Mouse (Mus musculus): ENCODE results near the gene AF067061.
"Not testable (repeated sequence)": the region's sequence is repeated elsewhere in the genome, so short reads cannot be mapped to it uniquely, and the experiment has no call there.

Gene AF067061

DNA sequence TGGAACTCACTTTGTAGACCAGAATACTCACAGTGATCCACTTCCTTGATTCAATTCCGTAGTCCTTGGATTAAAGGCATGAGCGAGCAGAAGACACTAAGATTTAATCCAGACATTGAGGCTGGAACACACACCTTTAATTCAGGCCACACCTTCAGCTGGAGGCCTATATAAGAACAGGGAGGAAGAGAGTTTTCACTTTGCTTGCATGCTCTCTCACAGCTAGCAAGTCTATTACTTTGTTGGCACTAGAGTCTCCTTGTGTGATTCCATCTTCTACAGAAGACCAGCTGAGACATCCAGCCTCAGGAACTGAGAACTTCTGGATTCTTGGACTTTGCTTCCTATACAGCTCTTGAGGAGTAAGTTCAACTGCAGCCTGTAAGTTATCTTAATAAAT, at the start of gene AF067061:
TSS of gene AF067061 (plus strand) at position 245 of the 400 bp plus-strand sequence.
- DNase-seq (ENCODE audit: low read depth): not testable (repeated sequence)

DNA sequence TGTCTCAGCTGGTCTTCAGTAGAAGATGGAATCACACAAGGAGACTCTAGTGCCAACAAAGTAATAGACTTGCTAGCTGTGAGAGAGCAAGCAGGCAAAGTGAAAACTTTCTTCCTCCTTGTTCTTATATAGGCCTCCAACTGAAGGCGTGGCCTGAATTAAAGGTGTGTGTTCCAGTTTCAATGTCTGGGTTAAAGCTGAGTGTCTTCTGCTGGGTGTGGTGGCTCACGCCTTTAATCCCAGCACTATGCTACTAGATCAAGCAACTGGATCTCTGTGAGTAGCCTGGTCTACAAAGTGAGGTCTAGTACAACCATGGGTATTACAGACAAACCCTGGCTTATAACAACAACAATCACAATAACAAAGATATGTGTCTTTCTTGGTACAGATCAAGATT, 47.1 kb upstream of the AF067061 start, which contains the start of gene Gm21762:
TSS of gene Gm21762 (minus strand) at position 101 of the 400 bp plus-strand sequence.
- DNase-seq (ENCODE audit: low read depth): not testable (repeated sequence)

DNA sequence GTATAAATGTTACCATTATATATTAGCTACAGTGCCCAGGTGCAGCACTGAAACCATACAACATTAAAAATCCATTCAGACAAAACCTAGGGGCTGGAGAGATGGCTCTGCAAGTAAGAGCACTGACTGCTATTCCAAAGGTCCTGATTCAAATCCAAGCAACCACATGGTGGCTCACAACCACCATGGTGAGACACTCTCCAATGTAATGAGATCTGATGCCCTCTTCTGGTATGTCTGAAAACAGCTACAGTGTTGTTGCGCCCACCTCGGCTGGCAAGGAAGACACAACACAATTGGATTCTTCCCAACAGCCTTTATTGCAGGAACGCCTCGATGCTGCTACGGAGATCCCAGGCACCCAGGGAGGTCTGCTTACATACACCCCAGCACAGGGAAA, 42.0 kb upstream of the AF067061 start:
- DNase-seq (ENCODE audit: low read depth): peak; percentile 3

DNA sequence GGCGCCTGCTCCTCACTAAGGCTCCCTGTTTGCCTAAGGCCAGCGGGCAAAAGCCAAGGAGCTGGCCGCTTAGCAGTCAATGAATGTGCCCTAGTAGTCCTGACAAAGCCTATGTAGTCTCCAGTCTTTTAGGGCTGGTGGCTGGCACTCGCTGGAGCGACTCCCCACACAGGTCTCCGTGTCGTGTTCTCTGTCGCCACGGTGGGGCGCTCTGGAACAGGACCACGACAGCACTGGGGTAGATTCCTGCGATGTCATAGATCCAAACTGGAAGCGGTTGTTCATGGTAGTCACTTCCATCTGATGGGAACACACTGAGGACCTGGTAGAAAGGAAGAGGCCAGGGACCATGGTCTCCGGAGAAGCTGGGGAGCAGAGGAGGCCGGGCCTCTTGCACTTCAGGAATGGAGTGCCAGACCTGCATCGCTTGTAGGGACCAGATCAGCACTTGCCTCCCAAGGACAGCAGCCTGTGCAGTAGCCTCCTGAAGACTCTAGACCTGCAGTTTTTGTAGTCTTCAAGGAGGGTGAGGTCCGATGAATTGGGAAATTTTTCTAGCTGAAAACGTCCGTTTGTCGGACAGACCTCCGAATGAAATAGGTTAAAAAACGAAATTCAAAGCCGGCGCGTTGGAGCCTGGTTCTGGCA, 39.8 kb upstream of the AF067061 start:
- not testable (repeated sequence) for DNase-seq (ENCODE audit: low read depth)

GRCm38 (mm10) chr13:120231798-120232197, 31.1 kb upstream of the AF067061 start:
- DNase-seq (ENCODE audit: low read depth): not testable (repeated sequence)

- DNase-seq (ENCODE audit: low read depth): peak; percentile 29
These were observed 30.4 kb upstream of the AF067061 start for GRCm38 (mm10) chr13:120232447-120233049.

GRCm38 (mm10) chr13:120238811-120239210, 24.1 kb upstream of the AF067061 start, which contains the start of gene Gm21731:
TSS of gene Gm21731 (plus strand) at chr13:120239111.
- not testable (repeated sequence) for DNase-seq (ENCODE audit: low read depth)

GRCm38 (mm10) chr13:120251208-120251924, 11.5 kb upstream of the AF067061 start:
- DNase-seq (ENCODE audit: low read depth): not testable (repeated sequence)

DNA sequence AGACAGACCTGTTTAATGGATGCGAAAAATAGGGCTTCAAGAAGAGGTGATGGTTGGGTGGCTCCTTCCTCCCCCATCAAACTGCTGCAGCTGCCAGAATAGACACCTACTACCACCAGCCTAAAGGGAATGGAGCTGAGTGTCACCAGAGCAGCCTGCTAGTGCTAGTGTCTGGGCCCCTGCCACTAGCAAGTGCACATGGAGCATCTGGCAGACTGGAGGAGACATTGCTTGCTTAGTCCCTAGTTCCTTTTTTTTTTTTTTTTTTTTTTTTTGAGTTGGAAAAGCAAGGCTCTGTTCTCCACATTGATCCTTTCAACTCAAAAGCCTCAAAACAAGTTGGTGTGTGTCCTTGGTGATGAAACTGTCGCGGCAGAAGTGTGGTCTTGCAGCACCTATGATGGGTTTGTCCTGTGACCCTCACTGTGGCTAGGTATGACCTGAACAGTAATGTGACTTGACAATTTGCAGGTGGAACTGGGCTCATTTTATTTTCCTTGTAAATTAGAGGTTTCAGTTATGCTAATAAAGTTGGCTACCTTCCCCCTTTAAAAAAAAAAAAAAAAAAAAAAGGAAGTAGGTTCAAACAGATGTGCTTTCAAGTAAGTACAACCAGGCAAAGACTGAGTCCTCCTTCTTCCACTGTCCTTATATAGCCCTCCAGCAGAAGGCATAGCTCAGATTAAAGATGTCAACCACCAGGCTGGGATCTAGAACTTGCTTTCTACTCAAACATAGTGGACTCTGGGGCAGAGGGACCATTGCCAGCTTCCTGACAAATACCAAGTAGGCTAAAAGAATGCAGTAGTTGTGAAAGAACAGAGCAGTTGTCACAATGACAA, 3.9 kb upstream of the AF067061 start:
- not testable (repeated sequence) for DNase-seq (ENCODE audit: low read depth)

DNA sequence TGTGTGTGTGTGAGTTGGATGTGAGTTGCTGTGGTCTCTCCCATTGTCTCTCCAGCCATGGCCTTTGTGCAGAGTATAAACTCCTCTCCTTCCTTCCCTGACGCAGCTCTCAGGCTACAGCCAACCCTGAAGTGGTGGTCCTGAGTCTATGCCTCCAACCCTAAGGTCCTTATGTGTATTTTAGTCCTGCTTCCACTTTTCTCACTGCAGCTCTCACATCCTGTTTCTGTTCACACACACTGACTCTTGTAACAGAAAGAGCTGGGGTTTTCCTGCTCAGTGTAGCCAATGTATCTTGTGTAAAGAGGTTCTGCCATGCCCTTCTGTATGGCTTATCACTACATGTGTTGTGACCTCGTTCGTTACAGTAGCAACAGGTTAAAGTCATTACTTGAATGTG, 3.2 kb upstream of the AF067061 start:
- peak; percentile 2 for DNase-seq (ENCODE audit: low read depth)

DNA sequence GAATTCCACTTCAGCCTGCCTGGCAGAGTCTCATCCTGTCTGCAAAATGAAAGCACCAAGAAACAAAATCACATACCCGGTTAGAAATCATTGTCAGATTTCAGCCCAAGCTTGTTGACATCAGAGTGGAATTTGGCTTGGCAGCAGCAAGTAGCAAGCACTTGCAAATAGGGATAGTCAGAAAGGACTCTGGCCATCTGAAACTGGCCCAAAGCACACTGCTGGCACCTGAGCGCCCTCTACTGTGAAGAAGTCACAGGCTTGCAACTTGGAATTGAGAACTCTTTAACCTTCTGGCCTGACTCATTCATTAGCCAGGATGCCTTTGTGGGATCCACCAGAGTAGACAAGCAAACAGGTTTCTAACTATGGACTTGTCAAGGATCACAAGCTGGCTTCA, 14.9 kb downstream of the AF067061 start:
- DNase-seq (ENCODE audit: low read depth): not testable (repeated sequence)

DNA sequence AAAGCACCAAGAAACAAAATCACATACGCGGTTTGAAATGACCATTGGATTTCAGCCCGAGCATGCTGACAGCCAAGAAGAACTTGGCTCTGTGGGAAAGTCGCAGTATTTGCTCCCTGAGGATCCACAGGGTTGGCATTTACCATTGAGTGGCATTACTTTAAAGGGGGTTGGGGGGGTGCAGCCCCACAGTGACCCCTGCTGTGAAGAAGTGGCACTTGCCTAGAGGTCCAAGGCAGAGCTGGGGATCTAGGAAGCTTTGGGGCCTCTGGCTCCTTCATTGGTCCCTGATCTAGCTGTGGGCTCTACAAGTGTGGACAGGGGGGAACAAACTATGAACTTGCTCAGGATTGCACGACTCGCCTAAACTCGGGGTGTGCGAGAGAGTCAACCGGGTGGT, 15.9 kb downstream of the AF067061 start:
- DNase-seq (ENCODE audit: low read depth): no peak

DNA sequence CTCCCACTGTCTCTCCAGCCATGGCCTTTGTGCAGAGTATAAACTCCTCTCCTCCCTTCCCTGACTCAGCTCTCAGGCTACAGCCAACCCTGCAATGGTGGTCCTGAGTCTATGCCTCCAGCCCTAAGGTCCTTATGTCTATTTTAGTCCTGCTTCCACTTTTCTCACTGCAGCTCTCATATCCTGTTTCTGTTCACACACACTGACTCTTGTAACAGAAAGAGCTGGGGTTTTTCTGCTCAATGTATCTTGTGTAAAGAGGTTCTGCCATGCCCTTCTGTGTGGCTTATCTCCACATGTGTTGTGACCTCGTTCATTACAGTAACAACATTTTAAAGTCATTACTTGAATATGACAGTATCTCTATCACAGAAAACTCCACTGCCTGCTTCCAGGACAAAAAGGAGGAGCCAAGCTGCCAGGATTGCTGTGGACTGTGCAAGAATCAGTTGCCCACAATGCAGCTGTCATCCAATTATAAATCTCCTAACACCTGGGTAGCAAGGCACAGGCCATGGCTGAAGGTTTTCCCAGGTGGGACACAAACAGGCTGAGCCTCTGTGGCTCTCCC, 36.5 kb downstream of the AF067061 start:
- DNase-seq (ENCODE audit: low read depth): peak; percentile 47

- DNase-seq (ENCODE audit: low read depth): peak; percentile 84
These were observed 37.1 kb downstream of the AF067061 start, which contains the start of gene BC147527 for GRCm38 (mm10) chr13:120299991-120300442. TSS of gene BC147527 (plus strand) at chr13:120300392.

- peak; percentile 20 for DNase-seq (ENCODE audit: low read depth)
These were observed 37.9 kb downstream of the AF067061 start for GRCm38 (mm10) chr13:120300853-120301252.

- no peak for DNase-seq (ENCODE audit: low read depth)
These were observed 47.8 kb downstream of the AF067061 start for GRCm38 (mm10) chr13:120310749-120311148.

DNA sequence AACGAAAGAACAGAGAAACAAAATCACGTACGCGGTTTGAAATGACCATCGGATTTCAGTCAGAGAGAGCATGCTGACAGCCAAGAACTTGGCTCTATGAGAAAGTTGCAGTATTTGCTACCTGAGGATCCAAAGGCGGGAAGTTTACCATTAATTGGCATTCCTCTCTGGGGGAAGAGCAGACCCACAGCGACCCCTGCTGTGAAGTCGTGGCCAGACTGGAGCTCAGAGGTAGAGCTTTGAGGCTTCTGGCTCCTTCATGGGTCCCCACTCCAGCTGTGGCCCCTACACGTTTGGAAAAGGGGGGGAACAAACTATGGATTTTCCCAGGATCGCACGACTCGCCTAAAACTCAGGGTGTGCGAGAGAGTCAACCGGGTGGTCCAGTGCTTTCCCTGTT, 50.7 kb downstream of the AF067061 start:
- peak; percentile 72 for DNase-seq (ENCODE audit: low read depth)

All from induced T-regulatory cell, adult 2 months (primary cell).